Mouse (Mus musculus) liver, embryonic 16.5 days (tissue): ENCODE measurements around the gene Prkaa1. TPM values are rescaled to one million over a fixed set of nuclear protein-coding genes. Genes with fewer than 3 reads are reported as not detected.
A peak's percentile ranks its signal among the peaks of the same experiment; 100 is the strongest.

Source experiments
- ATAC-seq: fragments of 200-750 bp; cut with Nextera tagmentation; 2 replicates; pipeline ENCODE4 v1.8.0; 2017; ENCODE audit warnings: low read depth, mild to moderate bottlenecking, moderate number of reproducible peaks, moderate library complexity
- H3K27ac ChIP-seq: fragments of 300-500 bp; sonication (generic); 2 replicates; pipeline ENCODE4 v1.5.1; 2014; ENCODE audit warnings: mild to moderate bottlenecking, low read length
- H3K27me3 ChIP-seq: fragments of 300-500 bp; sonication (generic); 2 replicates; pipeline ENCODE4 v1.6.1; 2014; ENCODE audit warnings: low read depth, low read length, mixed read lengths; ENCODE audit not compliant: control insufficient read depth, insufficient read depth
- H3K36me3 ChIP-seq: fragments of 300-500 bp; sonication (generic); 2 replicates; pipeline ENCODE4 v1.6.1; 2014; ENCODE audit warnings: mild to moderate bottlenecking; ENCODE audit not compliant: control insufficient read depth, insufficient read depth
- H3K4me1 ChIP-seq: fragments of 300-500 bp; sonication (generic); 2 replicates; pipeline ENCODE4 v1.6.1; 2014; ENCODE audit warnings: low read depth, low read length, mixed read lengths; ENCODE audit not compliant: control insufficient read depth
- H3K4me2 ChIP-seq: fragments of 300-500 bp; sonication (generic); 2 replicates; pipeline ENCODE4 v1.6.1; 2014; ENCODE audit warnings: low read depth, low read length, mixed read lengths
- H3K4me3 ChIP-seq: fragments of 300-500 bp; sonication (generic); 2 replicates; pipeline ENCODE4 v1.5.1; 2014; ENCODE audit warnings: low read depth, mild to moderate bottlenecking, low read length
- H3K9ac ChIP-seq: fragments of 300-500 bp; sonication (generic); 2 replicates; pipeline ENCODE4 v1.6.1; 2014; ENCODE audit warnings: low read depth, low read length
- H3K9me3 ChIP-seq: fragments of 300-500 bp; sonication (generic); replicated peaks from 2 replicates; pipeline ENCODE4 v1.6.1; 2016; ENCODE audit warnings: low read length; ENCODE audit not compliant: control insufficient read depth
- WGBS: fragments of 180-500 bp; shearing (Covaris S2); extraction: QIAGEN DNeasy Blood & Tissue Kit; methylation state at CpG from one replicate; pipeline ENCODE4 v1.1.7; 2014; ENCODE audit not compliant: insufficient replicate concordance; 5-methylcytosine and 5-hydroxymethylcytosine counted together
- polyA plus RNA-seq: library from polyadenylated mRNA; unstranded; fragments of >200 nt; fragmentation: Nextera tagmentation; extraction: Ambion mirVana; gene quantifications from 2 replicates; pipeline ENCODE4 v1.2.1, GENCODE M21; 2015

The Prkaa1 gene
- polyA plus RNA-seq, 1 experiment from 2014 or later, result 11.8 TPM

DNA sequence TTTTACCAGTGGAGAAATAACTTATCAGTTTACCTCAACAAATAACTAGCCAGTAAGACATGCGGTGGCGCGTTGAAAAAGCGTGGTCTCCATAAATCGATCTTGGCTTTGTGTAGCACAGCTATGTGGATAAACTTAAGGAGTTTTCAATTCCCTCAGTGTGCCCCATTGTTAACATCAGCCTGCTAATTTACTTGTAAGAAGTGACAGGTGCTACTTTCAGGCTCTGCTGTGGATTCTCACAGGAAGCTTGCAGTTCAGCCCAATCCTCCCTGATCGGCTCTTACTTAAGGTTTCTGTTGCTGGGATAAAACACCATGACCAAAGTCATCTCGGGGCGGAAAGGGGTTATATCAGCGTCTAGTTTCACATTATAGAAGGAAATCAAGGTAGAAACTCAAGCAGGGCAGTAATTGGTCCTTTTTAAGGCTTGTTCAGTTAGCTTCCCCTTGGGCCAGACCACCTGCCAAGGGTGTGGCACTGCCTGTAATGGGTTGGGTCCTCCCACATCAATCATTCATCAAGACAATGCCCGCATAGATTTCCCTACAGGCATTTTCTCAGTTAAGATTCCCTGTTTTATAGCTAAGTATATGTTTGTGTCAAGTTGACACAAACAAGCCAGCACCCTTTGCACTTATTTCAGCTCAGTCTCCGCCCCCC lies 41.1 kb downstream of the Prkaa1 start:
- 0 out of 2 replicates have a peak, but pooled peaks have one; percentile 2 for ATAC-seq
- Histone ChIP-seq H3K27me3 (no peaks in the 10 kb centered on the region), H3K27ac (peak overlapping the region; percentile 70), H3K36me3 (peaks cover 3% of the 10 kb centered on the region; the same call in 1 of the 2 replicates), H3K9ac (peak overlapping the region; percentile 81), H3K9me3 (no peaks in the 10 kb centered on the region), H3K4me3 (peak overlapping the region; percentile 80), H3K4me2 (peak overlapping the region; percentile 73), H3K4me1 (peaks cover 11% of the 10 kb centered on the region)
- 38% methylated on average over 10 of the region's 11 CpGs for WGBS

DNA sequence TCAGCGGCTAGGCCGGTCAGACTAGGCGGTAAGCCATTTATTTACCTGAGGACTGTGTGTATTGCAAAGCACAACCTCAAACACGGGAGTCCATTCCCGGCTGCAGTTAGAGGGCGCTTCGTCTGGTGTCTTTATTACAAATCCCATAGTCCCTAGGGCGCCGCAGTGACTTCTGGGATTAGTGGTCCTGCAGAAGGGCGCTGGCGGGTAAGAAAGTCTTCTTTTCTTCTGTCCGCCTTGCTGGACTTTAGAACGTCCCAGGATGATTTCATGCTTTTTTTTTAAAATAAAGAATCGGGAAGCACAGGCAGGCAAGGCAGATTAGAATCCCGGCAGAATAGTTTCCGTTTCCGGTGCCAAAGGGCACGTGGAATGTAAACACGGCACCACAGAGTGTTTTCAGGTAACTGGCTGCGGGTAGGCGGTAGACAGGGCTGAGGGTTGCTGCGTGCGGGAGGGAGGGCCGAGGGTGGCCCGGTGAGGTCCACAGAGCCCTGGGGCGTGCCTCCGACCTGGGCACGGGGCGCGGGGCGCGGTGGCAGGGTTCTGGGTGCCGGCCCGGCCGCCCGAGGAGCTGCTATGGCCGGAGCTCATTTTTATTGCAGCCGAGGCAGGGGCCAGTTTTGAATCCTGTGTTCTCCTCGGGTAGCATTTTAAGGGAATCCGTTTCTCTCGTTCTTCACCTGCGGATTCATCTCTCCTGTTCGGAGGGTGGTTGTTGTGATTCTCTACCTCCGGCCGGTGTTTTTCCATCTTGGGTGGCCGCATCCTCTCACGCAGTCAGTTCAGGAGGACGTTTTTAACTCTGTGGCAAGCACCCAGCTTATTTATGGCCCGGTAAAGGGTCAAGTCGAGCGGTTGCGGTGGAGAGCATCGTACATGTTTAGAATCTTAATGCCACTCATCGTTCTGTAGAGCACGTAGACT lies 42.0 kb downstream of the Prkaa1 start, which contains the start of gene Ttc33:
Ttc33 (plus strand) TSS at position 160 of the 927 bp plus-strand sequence.
- peak within 1 kb of the TSS; percentile 73 for H3K4me2 ChIP-seq
- ATAC-seq, result peak; percentile 89
- WGBS, result under 1% methylated on average over 55 of the region's 55 CpGs
- H3K27me3 ChIP-seq, result no peaks in the 10 kb centered on the region
- peak within 1 kb of the TSS; percentile 81 for H3K9ac ChIP-seq
- peak within 1 kb of the TSS; percentile 80 for H3K4me3 ChIP-seq
- no peaks in the 10 kb centered on the region for H3K9me3 ChIP-seq
- H3K27ac ChIP-seq, result peak within 1 kb of the TSS; percentile 70
- peaks cover under 1% of the 10 kb centered on the region; the same call in 1 of the 2 replicates for H3K36me3 ChIP-seq
- peaks cover 11% of the 10 kb centered on the region for H3K4me1 ChIP-seq

DNA sequence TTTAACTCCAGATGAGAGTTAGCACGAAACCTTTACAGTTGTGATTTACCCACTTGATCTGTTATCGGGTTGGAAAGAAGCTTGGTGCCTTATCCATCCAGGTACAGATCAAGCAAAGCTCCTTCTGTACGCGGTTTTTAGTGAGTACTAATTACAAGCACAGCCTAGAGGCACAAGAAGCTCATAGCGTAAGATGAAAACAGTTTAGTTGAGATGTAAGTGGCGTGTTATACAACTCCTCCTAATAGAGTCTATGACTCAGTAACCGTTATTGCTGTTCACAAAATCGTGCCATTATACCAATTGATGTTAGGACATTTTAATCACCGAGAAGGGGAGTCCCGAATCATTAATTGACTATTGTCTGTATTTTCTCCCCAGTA lies 42.6 kb downstream of the Prkaa1 start:
- H3K27ac ChIP-seq, result no peak overlapping the region
- peak overlapping the region; percentile 73 for H3K4me2 ChIP-seq
- H3K36me3 ChIP-seq, result no peaks in the 10 kb centered on the region
- WGBS, result 28% methylated on average over 10 of the region's 10 CpGs
- H3K9me3 ChIP-seq, result no peaks in the 10 kb centered on the region
- H3K9ac ChIP-seq, result peak overlapping the region; percentile 81
- no peaks in the 10 kb centered on the region for H3K27me3 ChIP-seq
- ATAC-seq, result no peak
- H3K4me3 ChIP-seq, result peak overlapping the region; percentile 80
- peaks cover 11% of the 10 kb centered on the region for H3K4me1 ChIP-seq

DNA sequence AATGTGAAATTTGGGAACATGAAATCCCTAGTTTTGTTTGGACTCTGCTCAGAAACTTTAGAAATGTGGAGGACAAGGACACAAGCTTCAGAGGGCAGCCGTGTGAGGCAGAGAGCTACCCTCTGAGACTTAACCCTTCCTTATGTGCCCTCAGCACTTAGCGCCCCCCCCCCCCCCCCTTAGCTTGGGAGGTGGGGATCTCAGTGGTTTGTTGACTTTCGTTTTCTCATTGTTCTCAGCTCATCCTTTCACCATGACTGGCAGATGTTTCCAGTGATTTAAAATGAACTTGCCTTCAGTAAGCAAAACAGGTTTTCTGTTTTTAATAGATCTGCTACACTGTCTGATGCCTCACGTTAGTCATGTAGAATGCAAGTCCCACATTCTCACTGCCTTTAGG lies 43.5 kb downstream of the Prkaa1 start:
- Histone ChIP-seq H3K27me3 (no peaks in the 10 kb centered on the region), H3K4me1 (peaks cover 11% of the 10 kb centered on the region), H3K27ac (no peak overlapping the region), H3K9ac (no peak overlapping the region), H3K9me3 (no peaks in the 10 kb centered on the region), H3K4me2 (no peak overlapping the region), H3K4me3 (no peak overlapping the region), H3K36me3 (no peaks in the 10 kb centered on the region)
- no peak for ATAC-seq
- WGBS, result 34% methylated on average over 4 of the region's 4 CpGs

DNA sequence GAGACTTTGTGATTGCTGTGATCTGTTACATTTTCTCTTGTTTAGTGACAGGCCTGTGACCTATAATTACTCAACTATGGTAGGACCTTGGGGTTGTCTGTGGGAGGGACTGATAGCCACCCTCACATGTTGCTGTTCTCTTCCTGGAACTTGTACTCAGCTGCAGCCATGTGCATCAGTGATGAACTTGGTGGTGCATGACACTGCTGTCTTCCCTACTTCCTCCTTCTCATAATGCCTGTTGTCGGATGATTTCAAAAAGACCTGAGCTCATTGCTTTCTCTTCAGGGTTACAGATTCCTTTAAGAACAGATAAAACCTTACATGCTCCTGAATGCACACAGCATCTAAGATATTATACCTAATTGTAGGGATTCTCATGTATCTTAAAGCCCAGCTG lies 44.4 kb downstream of the Prkaa1 start:
- Histone ChIP-seq H3K9me3 (no peaks in the 10 kb centered on the region), H3K4me2 (no peak overlapping the region), H3K36me3 (no peaks in the 10 kb centered on the region), H3K27me3 (no peaks in the 10 kb centered on the region), H3K4me3 (no peak overlapping the region), H3K27ac (no peak overlapping the region), H3K4me1 (peaks cover 11% of the 10 kb centered on the region), H3K9ac (no peak overlapping the region)
- ATAC-seq, result no peak
- 31% methylated on average over 1 of the region's 1 CpGs for WGBS

DNA sequence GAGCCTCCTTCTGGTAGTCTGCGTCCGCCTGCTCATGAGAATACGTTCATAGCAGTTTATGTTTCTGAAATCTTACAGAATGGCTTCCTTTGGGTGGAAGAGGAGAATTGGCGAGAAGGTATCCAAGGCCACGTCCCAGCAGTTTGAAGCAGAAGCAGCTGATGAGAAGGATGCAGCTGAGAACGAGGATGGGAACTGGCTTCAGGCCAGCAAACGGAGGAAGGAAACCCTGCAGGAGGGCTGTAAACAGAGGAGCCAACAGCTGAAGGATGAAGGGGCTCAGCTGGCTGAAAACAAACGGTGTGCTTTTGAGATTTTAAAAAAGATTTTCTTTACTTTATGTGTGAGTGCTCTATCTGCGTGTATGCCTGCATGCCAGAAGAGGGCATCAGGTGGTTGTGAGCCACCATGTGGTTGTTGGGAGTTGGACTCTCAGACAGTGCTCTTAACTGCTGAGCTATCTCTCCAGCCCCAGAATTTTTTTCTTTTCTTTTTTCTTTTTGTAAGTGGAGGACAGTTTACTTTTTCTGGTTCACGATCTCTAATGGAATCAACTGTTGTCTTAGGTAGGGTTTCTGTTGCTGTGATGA lies 45.9 kb downstream of the Prkaa1 start:
- H3K4me3 ChIP-seq, result no peak overlapping the region
- H3K9ac ChIP-seq, result no peak overlapping the region
- no peak overlapping the region for H3K4me2 ChIP-seq
- WGBS, result 66% methylated on average over 10 of the region's 10 CpGs
- no peak for ATAC-seq
- peaks cover 7% of the 10 kb centered on the region for H3K4me1 ChIP-seq
- no peaks in the 10 kb centered on the region for H3K9me3 ChIP-seq
- H3K27me3 ChIP-seq, result no peaks in the 10 kb centered on the region
- no peaks in the 10 kb centered on the region for H3K36me3 ChIP-seq
- H3K27ac ChIP-seq, result no peak overlapping the region

DNA sequence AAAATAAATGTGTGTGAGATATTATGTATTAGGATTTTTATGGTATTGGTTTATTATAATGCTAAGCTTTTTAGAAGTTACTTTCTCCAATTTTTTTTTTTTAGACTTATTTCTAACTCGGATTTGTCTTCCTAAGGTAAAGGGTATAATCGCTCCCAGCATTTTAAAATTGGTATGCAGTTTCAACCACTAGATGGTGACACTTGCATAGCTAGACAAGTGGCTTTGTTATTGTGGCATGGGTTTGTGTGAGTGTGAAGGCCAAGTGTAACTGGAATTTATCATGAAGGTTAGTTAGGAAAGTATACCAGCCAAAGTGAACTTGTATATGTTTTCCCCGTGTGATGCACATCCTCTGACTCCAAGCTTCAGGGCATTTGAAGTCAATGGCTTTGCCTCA lies 50.2 kb downstream of the Prkaa1 start:
- no peaks in the 10 kb centered on the region for H3K9me3 ChIP-seq
- no peak overlapping the region for H3K27ac ChIP-seq
- H3K4me1 ChIP-seq, result peaks cover 24% of the 10 kb centered on the region
- H3K9ac ChIP-seq, result no peak overlapping the region
- H3K4me3 ChIP-seq, result no peak overlapping the region
- no peak overlapping the region for H3K4me2 ChIP-seq
- H3K27me3 ChIP-seq, result no peaks in the 10 kb centered on the region
- no peak for ATAC-seq
- no peaks in the 10 kb centered on the region for H3K36me3 ChIP-seq
- 54% methylated on average over 3 of the region's 3 CpGs for WGBS

DNA sequence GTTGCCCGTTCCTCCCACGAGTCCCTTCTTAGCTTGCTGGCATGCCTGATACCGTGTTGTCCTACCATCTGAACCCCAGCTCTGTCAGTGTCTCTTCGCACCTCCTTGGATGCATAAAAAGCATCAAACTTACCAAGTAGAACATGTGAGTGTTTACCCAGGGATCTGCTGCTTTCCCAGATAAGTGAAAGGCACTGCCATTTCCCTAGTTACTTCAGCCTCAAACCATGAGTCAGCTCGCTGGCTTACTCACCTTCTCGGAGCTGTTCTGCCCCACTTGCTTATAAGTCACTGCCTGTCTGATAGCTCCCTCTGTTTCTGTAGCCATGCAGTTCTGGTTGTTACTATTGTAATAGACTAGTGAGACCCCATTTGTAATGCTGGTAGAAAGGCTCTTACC lies 50.8 kb downstream of the Prkaa1 start:
- WGBS, result 70% methylated on average over 6 of the region's 6 CpGs
- no peak overlapping the region for H3K4me2 ChIP-seq
- no peak overlapping the region for H3K9ac ChIP-seq
- H3K36me3 ChIP-seq, result no peaks in the 10 kb centered on the region
- no peaks in the 10 kb centered on the region for H3K27me3 ChIP-seq
- no peak overlapping the region for H3K27ac ChIP-seq
- H3K4me1 ChIP-seq, result peaks cover 24% of the 10 kb centered on the region
- H3K4me3 ChIP-seq, result no peak overlapping the region
- ATAC-seq, result no peak
- H3K9me3 ChIP-seq, result no peaks in the 10 kb centered on the region
